Mouse (Mus musculus) kidney, embryonic 15.5 days (tissue): ENCODE measurements at regions not wholly inside any gene's neighbourhood (a gene's known extent, or its start where the extent isn't known, plus 50 kb on each side); places are given as distances from the start of the nearest gene placed in this dataset.
A peak's percentile ranks its signal among the peaks of the same experiment; 100 is the strongest.

Experiments used
- ATAC-seq: fragments of 200-750 bp; cut with Nextera tagmentation; replicated peaks from 2 replicates; pipeline ENCODE4 v1.8.0; 2017; ENCODE audit warnings: moderate TSS enrichment; ENCODE audit not compliant: low FRiP score
- H3K27ac ChIP-seq: fragments of 300-500 bp; sonication (generic); 2 replicates; pipeline ENCODE4 v1.5.1; 2015; ENCODE audit warnings: mild to moderate bottlenecking, inconsistent platforms
- H3K27me3 ChIP-seq: fragments of 300-500 bp; sonication (generic); 2 replicates; pipeline ENCODE4 v1.6.1; 2015; ENCODE audit warnings: inconsistent platforms
- H3K36me3 ChIP-seq: fragments of 300-500 bp; sonication (generic); 2 replicates; pipeline ENCODE4 v1.6.1; 2015; ENCODE audit warnings: inconsistent platforms
- H3K4me1 ChIP-seq: fragments of 300-500 bp; sonication (generic); 2 replicates; pipeline ENCODE4 v1.6.1; 2015; ENCODE audit warnings: inconsistent platforms
- H3K4me2 ChIP-seq: fragments of 300-500 bp; sonication (generic); 2 replicates; pipeline ENCODE4 v1.6.1; 2015; ENCODE audit warnings: moderate library complexity, mild to moderate bottlenecking, inconsistent platforms
- H3K4me3 ChIP-seq: fragments of 300-500 bp; sonication (generic); replicated peaks from 2 replicates; pipeline ENCODE4 v1.5.1; 2015; ENCODE audit warnings: mild to moderate bottlenecking, inconsistent platforms
- H3K9ac ChIP-seq: fragments of 300-500 bp; sonication (generic); 2 replicates; pipeline ENCODE4 v1.6.1; 2015; ENCODE audit warnings: mild to moderate bottlenecking, inconsistent platforms
- H3K9me3 ChIP-seq: fragments of 300-500 bp; sonication (generic); replicated peaks from 2 replicates; pipeline ENCODE4 v1.6.1; 2016; ENCODE audit warnings: inconsistent platforms
- WGBS: fragments of 180-500 bp; shearing (Covaris S2); methylation state at CpG from one replicate; pipeline ENCODE4 v1.1.7; 2015; ENCODE audit warnings: mixed read lengths; 5-methylcytosine and 5-hydroxymethylcytosine counted together

DNA sequence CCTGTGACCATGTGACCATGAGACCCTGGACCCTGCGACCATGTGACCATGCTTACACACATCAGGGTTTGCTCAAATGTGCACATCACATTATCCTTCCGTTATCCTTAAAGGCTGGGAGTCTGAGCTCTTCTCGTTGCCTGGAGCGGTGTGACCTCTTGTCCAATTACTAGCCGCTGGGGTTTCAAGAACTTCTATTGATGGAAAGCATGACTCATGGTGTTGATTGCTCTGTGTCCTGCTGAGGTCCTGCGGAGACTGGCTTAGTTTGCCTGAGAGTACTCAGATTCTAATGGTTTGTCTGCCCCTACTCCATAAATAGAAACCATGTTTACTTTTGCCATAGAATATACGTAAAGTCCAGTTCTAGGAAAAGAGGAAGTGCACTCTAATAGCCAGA is 197.5 kb upstream of the Pik3r1 start:
- peaks cover 5% of the 10 kb centered on the region for H3K4me1 ChIP-seq
- no peaks in the 10 kb centered on the region for H3K9me3 ChIP-seq
- 83% methylated on average over 7 of the region's 7 CpGs for WGBS

DNA sequence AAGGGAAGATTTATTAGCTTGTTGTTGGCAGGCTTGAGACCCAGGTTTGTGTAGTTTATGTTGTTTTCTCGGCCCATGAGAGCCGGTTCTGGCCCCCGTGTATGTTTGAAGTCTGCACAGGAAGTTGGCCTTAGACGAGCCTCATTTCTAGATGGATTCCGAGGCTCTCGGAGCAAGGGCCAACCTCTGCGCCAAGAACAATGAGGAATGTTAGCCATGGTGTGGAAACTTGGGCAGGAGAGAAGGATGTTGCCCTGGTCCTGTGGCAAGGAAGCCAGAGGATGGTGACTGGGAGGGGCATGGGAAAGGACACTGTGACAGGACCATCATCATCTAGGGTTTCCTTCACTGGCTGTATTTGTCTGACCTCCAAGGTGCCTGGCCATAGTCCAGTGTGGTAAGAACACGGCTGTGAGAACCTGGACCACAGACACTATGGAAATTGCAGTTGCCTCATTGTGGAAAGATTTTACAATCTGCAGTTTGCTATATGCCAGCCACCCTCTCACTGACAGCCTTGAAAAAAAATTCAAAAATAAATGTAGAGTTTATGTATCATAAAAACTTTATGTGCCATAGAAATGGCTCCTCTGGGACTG is 198.9 kb upstream of the Pik3r1 start:
- H3K4me3 ChIP-seq = no peak overlapping the region
- no peak overlapping the region for H3K27ac ChIP-seq
- H3K9me3 ChIP-seq = no peaks in the 10 kb centered on the region
- no peak overlapping the region for H3K9ac ChIP-seq
- no peaks in the 10 kb centered on the region for H3K36me3 ChIP-seq
- WGBS = 53% methylated on average over 8 of the region's 8 CpGs
- ATAC-seq = no peak
- H3K27me3 ChIP-seq = no peaks in the 10 kb centered on the region
- H3K4me1 ChIP-seq = peaks cover 5% of the 10 kb centered on the region
- no peak overlapping the region for H3K4me2 ChIP-seq

More for the DNA sequence above, 197.5 kb upstream of the Pik3r1 start:
- Histone ChIP-seq H3K27ac (no peak overlapping the region), H3K27me3 (no peaks in the 10 kb centered on the region), H3K4me3 (no peak overlapping the region), H3K9ac (no peak overlapping the region), H3K4me2 (no peak overlapping the region), H3K36me3 (no peaks in the 10 kb centered on the region)
- no peak for ATAC-seq

GRCm38 (mm10) chr13:101967466-101967865 is 199.4 kb upstream of the Pik3r1 start:
- Histone ChIP-seq H3K36me3 (no peaks in the 10 kb centered on the region), H3K27ac (no peak overlapping the region), H3K9ac (no peak overlapping the region), H3K9me3 (no peaks in the 10 kb centered on the region), H3K4me3 (no peak overlapping the region), H3K27me3 (no peaks in the 10 kb centered on the region), H3K4me1 (peaks cover 5% of the 10 kb centered on the region), H3K4me2 (no peak overlapping the region)
- no peak for ATAC-seq
- 64% methylated on average over 4 of the region's 4 CpGs for WGBS

GRCm38 (mm10) chr13:101976766-101977165 is 208.7 kb upstream of the Pik3r1 start:
- H3K9ac ChIP-seq = no peak overlapping the region
- no peak overlapping the region for H3K27ac ChIP-seq
- no peak overlapping the region for H3K4me3 ChIP-seq
- 85% methylated on average over 4 of the region's 4 CpGs for WGBS
- H3K4me2 ChIP-seq = no peak overlapping the region
- no peaks in the 10 kb centered on the region for H3K4me1 ChIP-seq
- no peak for ATAC-seq
- H3K36me3 ChIP-seq = no peaks in the 10 kb centered on the region
- H3K9me3 ChIP-seq = no peaks in the 10 kb centered on the region
- no peaks in the 10 kb centered on the region for H3K27me3 ChIP-seq

DNA sequence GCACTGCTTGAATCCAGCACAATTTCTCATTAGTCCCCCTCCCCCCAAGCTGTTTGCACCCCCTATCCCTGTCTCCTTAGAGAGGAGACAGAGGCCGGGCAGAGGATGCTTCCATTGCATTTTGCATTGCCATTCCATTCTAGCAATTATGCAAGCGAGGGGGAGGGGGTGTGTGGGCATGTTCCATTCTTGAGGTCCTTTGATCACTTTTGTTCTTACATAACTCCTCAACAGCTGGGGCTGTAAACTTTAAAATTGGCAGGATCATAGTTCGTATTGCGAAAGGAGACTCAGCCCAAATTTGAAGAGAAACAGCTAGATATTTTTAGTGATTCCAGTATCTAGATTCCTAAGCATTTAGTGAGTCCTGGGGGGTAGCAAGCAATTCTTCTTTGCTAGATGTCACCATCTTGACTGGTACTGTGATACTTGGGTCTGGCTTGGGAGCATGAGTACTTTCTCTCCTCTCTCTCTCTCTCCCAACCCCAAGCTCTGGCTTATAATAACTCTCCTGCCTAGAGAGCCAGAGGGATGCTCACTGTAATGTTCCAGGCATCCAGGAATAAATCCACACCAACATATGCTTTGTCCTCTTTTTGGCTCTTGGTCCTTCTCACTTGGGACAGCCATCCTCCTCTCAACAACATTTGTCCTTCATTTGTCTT is 212.3 kb upstream of the Pik3r1 start:
- Histone ChIP-seq H3K4me1 (no peaks in the 10 kb centered on the region), H3K27me3 (no peaks in the 10 kb centered on the region), H3K27ac (no peak overlapping the region), H3K9ac (no peak overlapping the region), H3K36me3 (no peaks in the 10 kb centered on the region), H3K4me3 (no peak overlapping the region), H3K9me3 (no peaks in the 10 kb centered on the region), H3K4me2 (no peak overlapping the region)
- 69% methylated on average over 4 of the region's 4 CpGs for WGBS
- ATAC-seq = no peak

- no peak overlapping the region for H3K9ac ChIP-seq
- 71% methylated on average over 9 of the region's 9 CpGs for WGBS
- no peak overlapping the region for H3K27ac ChIP-seq
- H3K4me2 ChIP-seq = no peak overlapping the region
- H3K27me3 ChIP-seq = no peaks in the 10 kb centered on the region
- H3K36me3 ChIP-seq = no peaks in the 10 kb centered on the region
- no peaks in the 10 kb centered on the region; the same call in 1 of the 2 replicates for H3K4me1 ChIP-seq
- H3K4me3 ChIP-seq = no peak overlapping the region
- ATAC-seq = no peak
- H3K9me3 ChIP-seq = no peaks in the 10 kb centered on the region
Measured at GRCm38 (mm10) chr13:101988637-101989413, 220.8 kb upstream of the Pik3r1 start.

- Histone ChIP-seq H3K4me2 (no peak overlapping the region), H3K27me3 (no peaks in the 10 kb centered on the region), H3K4me3 (no peak overlapping the region), H3K4me1 (peaks cover 7% of the 10 kb centered on the region; the same call in 1 of the 2 replicates), H3K27ac (no peak overlapping the region), H3K9me3 (no peaks in the 10 kb centered on the region), H3K36me3 (no peaks in the 10 kb centered on the region), H3K9ac (no peak overlapping the region)
- 72% methylated on average over 1 of the region's 1 CpGs for WGBS
- no peak for ATAC-seq
Measured at GRCm38 (mm10) chr13:101991729-101992128, 223.7 kb upstream of the Pik3r1 start.

DNA sequence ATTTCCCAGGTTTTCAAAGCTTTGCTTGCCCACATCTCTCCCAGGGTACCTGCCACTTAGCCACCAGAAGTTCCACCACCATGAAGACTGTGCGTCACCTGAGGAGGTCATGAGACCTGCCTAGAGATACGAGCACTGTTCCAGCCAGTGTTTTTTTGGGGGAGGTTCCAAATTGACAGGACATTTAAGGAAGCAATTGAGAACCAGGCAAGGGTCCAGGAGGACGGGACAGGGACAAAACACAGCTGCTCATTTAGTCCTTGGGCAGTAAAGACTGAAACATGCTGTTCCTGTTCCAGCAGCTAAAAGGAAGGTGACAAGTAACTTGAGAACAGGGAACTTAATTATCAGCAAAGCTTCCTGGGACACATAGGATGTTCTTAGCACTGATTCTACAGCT is 226.8 kb upstream of the Pik3r1 start:
- Histone ChIP-seq H3K9ac (no peak overlapping the region), H3K4me1 (0 out of 2 replicates have a peak, but pooled peaks cover 7% of the 10 kb centered on the region), H3K4me3 (no peak overlapping the region), H3K9me3 (no peaks in the 10 kb centered on the region), H3K27ac (no peak overlapping the region), H3K4me2 (0 out of 2 replicates have a peak overlapping the region, but pooled peaks have one; percentile 5), H3K36me3 (no peaks in the 10 kb centered on the region), H3K27me3 (no peaks in the 10 kb centered on the region)
- WGBS = 29% methylated on average over 3 of the region's 3 CpGs
- 0 out of 2 replicates have a peak, but pooled peaks have one; percentile 56 for ATAC-seq

GRCm38 (mm10) chr13:101995529-101995928 is 227.5 kb upstream of the Pik3r1 start:
- no peak overlapping the region for H3K9ac ChIP-seq
- WGBS = 82% methylated on average over 2 of the region's 2 CpGs
- no peaks in the 10 kb centered on the region for H3K9me3 ChIP-seq
- H3K4me1 ChIP-seq = 0 out of 2 replicates have a peak, but pooled peaks cover 7% of the 10 kb centered on the region
- no peaks in the 10 kb centered on the region for H3K36me3 ChIP-seq
- no peaks in the 10 kb centered on the region for H3K27me3 ChIP-seq
- no peak overlapping the region for H3K4me3 ChIP-seq
- H3K4me2 ChIP-seq = no peak overlapping the region
- ATAC-seq = no peak
- no peak overlapping the region for H3K27ac ChIP-seq

DNA sequence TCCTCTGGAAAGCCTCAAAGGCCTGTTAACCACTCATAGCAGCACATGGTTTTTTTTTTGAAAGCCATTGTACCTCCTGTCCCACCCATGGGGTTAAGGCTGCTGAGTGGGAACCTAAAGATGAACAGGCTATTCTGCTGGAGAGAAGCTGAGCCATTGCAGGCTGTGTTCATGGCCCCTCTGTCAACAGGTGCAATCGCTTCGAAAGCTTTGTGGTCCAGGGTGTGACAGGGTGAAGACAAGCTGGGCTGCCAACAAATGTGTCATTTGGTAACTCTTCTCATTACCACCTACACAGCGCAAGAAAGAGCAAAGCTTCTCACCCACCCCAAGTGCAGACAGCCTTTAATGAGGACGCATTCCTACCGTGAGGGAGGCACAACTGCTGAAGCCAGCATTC is 228.1 kb upstream of the Pik3r1 start:
- Histone ChIP-seq H3K27me3 (no peaks in the 10 kb centered on the region), H3K4me1 (0 out of 2 replicates have a peak, but pooled peaks cover 7% of the 10 kb centered on the region), H3K4me3 (no peak overlapping the region), H3K4me2 (no peak overlapping the region), H3K9me3 (no peaks in the 10 kb centered on the region), H3K27ac (no peak overlapping the region), H3K36me3 (no peaks in the 10 kb centered on the region), H3K9ac (no peak overlapping the region)
- no peak for ATAC-seq
- 60% methylated on average over 5 of the region's 5 CpGs for WGBS

GRCm38 (mm10) chr13:101997415-101997814 is 229.4 kb upstream of the Pik3r1 start:
- Histone ChIP-seq H3K27ac (no peak overlapping the region), H3K9me3 (no peaks in the 10 kb centered on the region), H3K36me3 (no peaks in the 10 kb centered on the region), H3K9ac (no peak overlapping the region), H3K27me3 (no peaks in the 10 kb centered on the region), H3K4me1 (0 out of 2 replicates have a peak, but pooled peaks cover 7% of the 10 kb centered on the region), H3K4me2 (no peak overlapping the region), H3K4me3 (no peak overlapping the region)
- WGBS = 84% methylated on average over 2 of the region's 2 CpGs
- ATAC-seq = no peak

GRCm38 (mm10) chr13:102006565-102006964 is 238.5 kb upstream of the Pik3r1 start:
- Histone ChIP-seq H3K4me3 (no peak overlapping the region), H3K4me1 (no peaks in the 10 kb centered on the region), H3K27me3 (no peaks in the 10 kb centered on the region), H3K36me3 (no peaks in the 10 kb centered on the region), H3K27ac (no peak overlapping the region), H3K4me2 (no peak overlapping the region), H3K9me3 (no peaks in the 10 kb centered on the region), H3K9ac (no peak overlapping the region)
- no peak for ATAC-seq
- 87% methylated on average over 5 of the region's 5 CpGs for WGBS
